Mouse (Mus musculus) cortical plate, adult 2 months (tissue): ENCODE data around the gene Tenm4.

ENCODE experiments used
- CTCF ChIP-seq: fragments of 200-500 bp; IDR thresholded peaks from 2 replicates; pipeline ENCODE4 v1.5.1; 2011; ENCODE audit warnings: mild to moderate bottlenecking, control low read depth, low read length; ENCODE audit not compliant: insufficient read depth; ENCODE audit errors: extremely low read depth
- POLR2A ChIP-seq: fragments of 200-500 bp; IDR thresholded peaks from 2 replicates; pipeline ENCODE4 v1.6.1; 2011; ENCODE audit warnings: mild to moderate bottlenecking, low read length, control low read depth; ENCODE audit not compliant: insufficient read depth; ENCODE audit errors: extremely low read depth

DNA sequence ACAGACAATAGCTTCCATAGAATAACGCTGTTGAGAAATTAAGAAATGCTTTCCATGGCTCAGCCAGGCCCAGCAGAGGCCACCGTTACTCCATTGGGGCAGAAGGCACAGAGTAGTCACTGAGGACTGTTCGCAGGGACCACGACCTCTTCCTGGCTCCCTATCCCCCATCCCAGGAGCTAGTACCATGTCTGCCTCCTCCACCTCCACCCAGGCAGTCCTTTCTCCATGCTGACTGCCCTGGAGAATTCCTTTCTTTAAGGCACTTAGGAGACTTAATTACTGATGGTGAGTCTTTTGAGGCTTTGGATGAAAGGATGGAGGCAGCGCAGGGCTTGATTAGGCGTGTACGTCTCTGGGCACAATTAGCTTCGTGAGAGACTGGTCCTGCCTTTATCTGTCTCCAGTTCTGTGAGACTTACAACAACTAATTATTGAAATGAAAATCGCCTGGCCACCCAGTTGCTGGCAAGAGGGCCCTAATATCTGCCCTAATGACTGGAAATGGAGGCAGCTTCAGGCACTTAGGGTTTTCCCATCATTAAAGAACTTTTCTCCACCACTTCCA is 365.4 kb downstream of the Tenm4 start:
- TF ChIP-seq CTCF (no peak), POLR2A (no peak)
